Mouse (Mus musculus): ENCODE data around the gene Dnmbp.

DNA sequence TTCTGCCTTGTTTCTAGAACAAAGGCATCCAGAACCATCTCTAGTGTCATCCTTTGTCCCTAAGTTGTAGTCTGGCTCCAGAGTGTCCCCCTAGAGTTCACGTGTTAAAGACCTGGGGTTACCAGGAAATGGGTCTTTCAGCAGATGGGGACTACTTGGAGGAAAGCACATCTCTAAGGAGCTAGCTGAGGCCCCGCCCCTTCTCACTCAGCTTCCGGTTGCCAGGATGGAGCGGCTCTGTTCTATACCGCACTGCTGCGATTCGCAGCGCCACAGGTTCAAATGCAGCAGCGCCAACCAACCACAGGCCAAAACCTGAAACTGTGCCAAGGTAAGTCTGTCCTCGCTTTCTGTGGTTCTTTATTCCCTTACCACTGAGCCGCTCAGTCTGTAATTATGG, 65.6 kb downstream of the Dnmbp start:
- no peak for TF ChIP-seq MEF2A (IDR thresholded peaks at IDR 0.05; ENCODE audit: extremely low read depth, insufficient replicate concordance, low read depth, low read length, poor library complexity, severe bottlenecking)
- TF ChIP-seq SIN3A (IDR thresholded peaks at IDR 0.05; ENCODE audit: low read length): no peak
- no peak for TF ChIP-seq CTCF (IDR thresholded peaks at IDR 0.05 in 2 of 3, conservative IDR thresholded peaks at IDR 0.05 in 1 of 3; ENCODE audit: control insufficient read depth in 1 of 3, insufficient read depth in 1 of 3, low read depth in 2 of 3, low read length in 3 of 3, poor library complexity in 1 of 3, severe bottlenecking in 1 of 3)
- no peak for TF ChIP-seq ZC3H11A (IDR thresholded peaks at IDR 0.05; ENCODE audit: low read depth, low read length)
- no peak for TF ChIP-seq POLR2A (IDR thresholded peaks at IDR 0.05; ENCODE audit: control insufficient read depth in 1 of 2, insufficient read depth in 1 of 2, low read depth in 1 of 2, low read length in 2 of 2, poor library complexity in 1 of 2)
- no peak for TF ChIP-seq E2F4 (IDR thresholded peaks at IDR 0.05; ENCODE audit: borderline replicate concordance, low read depth, low read length)
- no peak for TF ChIP-seq GATA1 (IDR thresholded peaks at IDR 0.05; ENCODE audit: low read depth, low read length)
- TF ChIP-seq NELFE (IDR thresholded peaks at IDR 0.05; ENCODE audit: low read depth, low read length): no peak
- no peak for TF ChIP-seq JUND (IDR thresholded peaks at IDR 0.05; ENCODE audit: low read depth, low read length)
- TF ChIP-seq TCF12 (IDR thresholded peaks at IDR 0.05; ENCODE audit: low read depth, low read length): no peak
- no peak for TF ChIP-seq EP300 (IDR thresholded peaks at IDR 0.05; ENCODE audit: low read depth in 1 of 2, low read length in 2 of 2)
- no peak for TF ChIP-seq KAT2A (conservative IDR thresholded peaks at IDR 0.05; ENCODE audit: low read depth, low read length)

Data from MEL (cell line).